Mouse (Mus musculus): Measurements from ENCODE around the gene Akr1b8.

DNA sequence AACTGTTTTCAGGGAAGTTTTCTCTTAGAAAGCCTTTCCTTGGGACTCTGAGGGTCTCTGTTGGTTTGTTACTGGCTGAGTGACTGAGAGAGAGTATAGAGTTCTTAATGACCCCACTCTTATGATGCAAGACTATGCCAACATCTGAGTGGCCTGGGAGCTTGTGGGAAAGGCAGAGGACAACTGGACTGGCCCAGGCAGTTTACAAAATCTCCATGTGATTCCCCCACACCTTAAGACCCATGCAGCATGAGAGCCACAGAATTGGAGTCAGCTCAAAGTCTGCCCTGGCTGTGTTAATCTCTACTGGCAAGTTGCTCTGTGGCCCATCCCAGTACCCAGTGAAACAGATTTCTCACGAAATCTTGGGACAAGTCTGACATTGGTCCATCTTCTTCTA lies 58.8 kb downstream of the Akr1b8 start:
- TF ChIP-seq CHD2 (IDR thresholded peaks at IDR 0.05; ENCODE audit: low read depth, low read length) (no peak), MAFK (IDR thresholded peaks at IDR 0.05; ENCODE audit: insufficient read depth, low read depth, low read length) (no peak), HCFC1 (IDR thresholded peaks at IDR 0.05; ENCODE audit: borderline replicate concordance, insufficient read depth, low read length) (no peak), ZC3H11A (IDR thresholded peaks at IDR 0.05; ENCODE audit: borderline replicate concordance, low read depth, low read length) (no peak)

Measured in ES-E14 (cell line).